Mouse (Mus musculus): ENCODE data around the gene Pla2g5.

DNA sequence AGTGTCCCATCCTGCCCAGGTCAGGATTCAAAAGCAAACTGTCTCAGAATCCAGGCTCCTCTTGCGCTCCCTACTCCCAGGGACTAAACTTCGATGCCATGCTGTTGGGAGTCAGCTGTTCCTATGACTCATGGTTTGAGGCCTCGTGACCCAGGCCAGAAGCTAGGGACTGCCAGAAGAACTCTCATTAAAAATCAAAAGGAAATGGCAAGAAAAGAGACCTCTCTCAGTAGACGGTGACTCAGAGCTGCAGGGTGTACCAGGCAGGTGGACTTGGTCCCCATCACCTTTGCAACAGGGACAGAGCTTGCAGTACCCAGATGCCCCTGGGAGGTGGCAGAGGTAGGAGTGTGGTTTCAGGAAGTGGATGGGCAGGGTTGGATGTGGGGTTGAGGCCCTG, 14.4 kb upstream of the Pla2g5 start, which contains the start of gene Pla2g2e:
- TF ChIP-seq CTCF (IDR thresholded peaks at IDR 0.05; ENCODE audit: low read depth) (no peak), EP300 (IDR thresholded peaks at IDR 0.05; ENCODE audit: low read depth) (no peak)
